Comparison of ENCODE assay signal across 8 mouse cellular contexts in the genomic region with DNA sequence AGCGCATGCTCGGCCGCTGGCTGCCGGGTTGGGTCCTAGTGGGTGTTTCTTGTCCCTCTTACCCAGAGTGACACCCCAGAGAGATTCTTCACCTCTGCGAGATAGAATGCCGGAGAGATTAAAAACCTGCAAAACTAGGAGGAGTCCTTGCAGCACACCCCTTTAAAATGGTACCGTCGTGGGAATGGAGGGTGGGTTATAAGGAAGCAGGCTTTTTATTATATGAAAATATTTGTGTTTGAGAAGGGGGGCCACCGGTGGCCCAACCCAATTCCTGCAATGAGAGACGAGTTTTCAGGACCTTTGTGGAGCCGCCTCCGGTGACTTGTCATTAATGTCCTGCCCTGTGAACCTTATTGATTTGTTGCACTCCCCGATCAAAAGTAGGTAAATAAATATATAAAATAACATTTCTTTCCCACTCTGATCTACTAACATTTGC. TPM values are rescaled to one million over a fixed set of nuclear protein-coding genes. Genes with fewer than 3 reads are reported as not detected.
DNase-seq lines count a peak whose midpoint lies in the region; ATAC-seq and TF ChIP-seq lines count a peak whose summit lies in the region.

TSS of gene Tspan12 (minus strand) at position 172 of the 442 bp plus-strand sequence.

- TF ChIP-seq POLR2A in brain, embryonic 14.5 days (IDR thresholded peaks at IDR 0.05; ENCODE audit: borderline replicate concordance, extremely low read depth, insufficient read depth, insufficient read length, poor library complexity, severe bottlenecking), result no peak

- H3K4me1 ChIP-seq in heart, embryonic 10.5 days, result peaks cover 6% of the 10 kb centered on the region
- H3K4me1 ChIP-seq in midbrain, embryonic 16.5 days (ENCODE audit: control insufficient read depth, insufficient read depth, low read length), result peaks cover 14% of the 10 kb centered on the region; the same call in 1 of the 2 replicates

- H3K9me3 ChIP-seq in heart, embryonic 10.5 days, result no peaks in the 10 kb centered on the region
- no peaks in the 10 kb centered on the region for H3K9me3 ChIP-seq in midbrain, embryonic 16.5 days (replicated peaks; ENCODE audit: control insufficient read depth, low read length, poor library complexity, severe bottlenecking)

- no peak for ATAC-seq in midbrain, embryonic 16.5 days
- no peak for ATAC-seq in activated CD4-positive, CD25-positive, alpha-beta regulatory T cell, adult 4 months

- no peaks in the 10 kb centered on the region for H3K27me3 ChIP-seq in heart, embryonic 10.5 days (ENCODE audit: insufficient read depth, poor library complexity, severe bottlenecking)
- H3K27me3 ChIP-seq in midbrain, embryonic 16.5 days (ENCODE audit: control insufficient read depth, insufficient read depth, low read depth, low read length), result no peaks in the 10 kb centered on the region

- WGBS in heart, embryonic 10.5 days, result 2% methylated on average over 13 of the region's 13 CpGs
- WGBS in midbrain, embryonic 16.5 days, result 1% methylated on average over 13 of the region's 13 CpGs

- peak within 1 kb of the TSS; percentile 88 for H3K4me3 ChIP-seq in layer of hippocampus, adult 2 months
- H3K4me3 ChIP-seq in heart, embryonic 10.5 days, result peak within 1 kb of the TSS; percentile 85
- H3K4me3 ChIP-seq in midbrain, embryonic 16.5 days (ENCODE audit: low read depth, low read length), result peak within 1 kb of the TSS; percentile 92

- DNase-seq in layer of hippocampus, adult 2 months (ENCODE audit: low spot score in 2 of 2), result peak in 1 of 2 experiments; percentile 56
- no peak for DNase-seq in layer of hippocampus, adult 9-11 months
- no peak for DNase-seq in brain, embryonic 14.5 days (ENCODE audit: low read depth)
- DNase-seq in heart, embryonic 10.5 days (ENCODE audit: low spot score), result no peak
- no peak for DNase-seq in layer of hippocampus, postnatal 25 days (ENCODE audit: extremely low spot score in 1 of 2, low spot score in 1 of 2)
- DNase-seq in right cerebral cortex, postnatal 14 days, result no peak

- peaks cover 8% of the 10 kb centered on the region for H3K36me3 ChIP-seq in heart, embryonic 10.5 days
- 0 out of 2 replicates have a peak, but pooled peaks cover 2% of the 10 kb centered on the region for H3K36me3 ChIP-seq in midbrain, embryonic 16.5 days (ENCODE audit: control insufficient read depth, insufficient read depth, low read length)

- H3K4me2 ChIP-seq in midbrain, embryonic 16.5 days (ENCODE audit: low read length), result peak within 1 kb of the TSS; percentile 71

- no peak for TF ChIP-seq CTCF in layer of hippocampus, adult 2 months (conservative IDR thresholded peaks at IDR 0.05)
- no peak for TF ChIP-seq CTCF in brain, embryonic 14.5 days (IDR thresholded peaks at IDR 0.05; ENCODE audit: borderline replicate concordance, extremely low read depth, insufficient read depth, insufficient read length)

- H3K9ac ChIP-seq in midbrain, embryonic 16.5 days (ENCODE audit: low read depth, low read length), result peak within 1 kb of the TSS; percentile 88

- peak within 1 kb of the TSS; percentile 81 for H3K27ac ChIP-seq in layer of hippocampus, adult 2 months
- peak within 1 kb of the TSS; percentile 96 for H3K27ac ChIP-seq in heart, embryonic 10.5 days
- peak within 1 kb of the TSS; percentile 84 for H3K27ac ChIP-seq in midbrain, embryonic 16.5 days (ENCODE audit: low read length)

RNA-seq across cellular contexts. Expression of gene Tspan12, which starts in this region (rescaled TPM):
- 10 to 100 TPM; 27.8 to 29.2 TPM for total RNA-seq in layer of hippocampus, adult 2 months (2021)
- polyA plus RNA-seq in brain, embryonic 14.5 days (2012; rRNA removed), result 10.9 and 15.9 TPM in 2 replicates
- 67.3 and 67.5 TPM in 2 replicates for polyA plus RNA-seq in heart, embryonic 10.5 days (2016; fragmentation: Nextera tagmentation; extraction: Ambion mirVana)
- 10 to 100 TPM; 29.3 to 34.5 TPM for total RNA-seq in layer of hippocampus, postnatal 25 days (2021)
- 59.2 and 63.2 TPM in 2 replicates for polyA plus RNA-seq in midbrain, embryonic 16.5 days (2015; fragmentation: Nextera tagmentation; extraction: Ambion mirVana)
- polyA plus RNA-seq in activated CD4-positive, CD25-positive, alpha-beta regulatory T cell, adult 4 months (2017; shearing (Covaris generic)), result not detected

Comparison
In these comparisons a context has a peak if more than half of its experiments do, and no peak if none do; other contexts are left out.
1. RNA of gene Tspan12 (polyA plus RNA-seq): 67.3 to 67.5 TPM in heart, embryonic 10.5 days, 59.2 to 63.2 TPM in midbrain, embryonic 16.5 days and 10.9 to 15.9 TPM in brain, embryonic 14.5 days; not detected in activated CD4-positive, CD25-positive, alpha-beta regulatory T cell, adult 4 months; every median in the first group is over 10 times any median in the second.
2. Peak in every context shown above with its lines, with median percentiles within 50 percentile points of each other: H3K27ac ChIP-seq and H3K4me3 ChIP-seq.